Mouse (Mus musculus): Measurements from ENCODE around the gene Mboat1.

Mboat1 gene

GRCm38 (mm10) chr13:30250341-30250905, 114.1 kb downstream of the Mboat1 start:
- no peak for DNase-seq (ENCODE audit: low spot score in 2 of 2)

- DNase-seq (ENCODE audit: low spot score in 2 of 2) = no peak
Measured at GRCm38 (mm10) chr13:30251431-30251830, 115.1 kb downstream of the Mboat1 start.

- DNase-seq (ENCODE audit: low spot score in 2 of 2) = no peak
Measured at GRCm38 (mm10) chr13:30252692-30253091, 116.4 kb downstream of the Mboat1 start.

- DNase-seq (ENCODE audit: low spot score in 2 of 2) = no peak
Measured at GRCm38 (mm10) chr13:30253636-30254264, 117.5 kb downstream of the Mboat1 start.

GRCm38 (mm10) chr13:30254421-30254820, 118.1 kb downstream of the Mboat1 start:
- no peak for DNase-seq (ENCODE audit: low spot score in 2 of 2)

- DNase-seq (ENCODE audit: low spot score in 2 of 2) = no peak
Measured at GRCm38 (mm10) chr13:30258802-30259201, 122.5 kb downstream of the Mboat1 start.

GRCm38 (mm10) chr13:30259326-30259725, 123.0 kb downstream of the Mboat1 start:
- no peak for DNase-seq (ENCODE audit: low spot score in 2 of 2)

GRCm38 (mm10) chr13:30259912-30260560, 123.7 kb downstream of the Mboat1 start:
- peak; percentile 63 for DNase-seq (ENCODE audit: low spot score in 2 of 2)

- no peak for DNase-seq (ENCODE audit: low spot score in 2 of 2)
Measured at GRCm38 (mm10) chr13:30263681-30264080, 127.4 kb downstream of the Mboat1 start.

GRCm38 (mm10) chr13:30264303-30264702, 128.0 kb downstream of the Mboat1 start:
- no peak for DNase-seq (ENCODE audit: low spot score in 2 of 2)

- DNase-seq (ENCODE audit: low spot score in 2 of 2) = no peak
Measured at GRCm38 (mm10) chr13:30264765-30265164, 128.5 kb downstream of the Mboat1 start.

- DNase-seq (ENCODE audit: low spot score in 2 of 2) = no peak
Measured at GRCm38 (mm10) chr13:30266036-30266435, 129.7 kb downstream of the Mboat1 start.

GRCm38 (mm10) chr13:30272040-30272686, 135.9 kb downstream of the Mboat1 start:
- peak in 1 of 2 experiments; percentile 27 for DNase-seq (ENCODE audit: low spot score in 2 of 2)
